ENCODE assay signal across 27 mouse cellular contexts in genomic region chr19:34845331-34845730, GRCm38 (mm10). TPM values are rescaled to one million over a fixed set of nuclear protein-coding genes. Genes with fewer than 3 reads are reported as not detected.
DNase-seq lines count a peak whose midpoint lies in the region; ATAC-seq and TF ChIP-seq lines count a peak whose summit lies in the region.
"Had no signal": no experiment of that assay in that cellular context is flagged by ENCODE, and none has a peak within 500 bp of the region (broad histone marks: within the 10 kb centered on the region; RNA-seq: fewer than 3 reads in every experiment).

No protein-coding gene starts in this region.

- no peak for TF ChIP-seq CTCF in MEL (IDR thresholded peaks at IDR 0.05 in 2 of 3, conservative IDR thresholded peaks at IDR 0.05 in 1 of 3; ENCODE audit: control insufficient read depth in 1 of 3, insufficient read depth in 1 of 3, low read depth in 2 of 3, low read length in 3 of 3, poor library complexity in 1 of 3, severe bottlenecking in 1 of 3)

- TF ChIP-seq EP300 in MEL (IDR thresholded peaks at IDR 0.05; ENCODE audit: low read depth in 1 of 2, low read length in 2 of 2): no peak

- no peak overlapping the region for H3K9ac ChIP-seq in liver, embryonic 11.5 days (ENCODE audit: low read depth, low read length)
- peak overlapping the region; percentile 54 for H3K9ac ChIP-seq in MEL (ENCODE audit: control insufficient read depth, low read depth, low read length, poor library complexity, severe bottlenecking)
- no peak overlapping the region for H3K9ac ChIP-seq in liver, embryonic 12.5 days
- H3K9ac ChIP-seq: embryonic facial prominence, embryonic 15.5 days; forebrain, embryonic 12.5 days; forebrain, postnatal 0 days; limb, embryonic 15.5 days; lung, embryonic 14.5 days; midbrain, embryonic 12.5 days; neural tube, embryonic 15.5 days had no signal

- no peak for TF ChIP-seq POLR2A in MEL (IDR thresholded peaks at IDR 0.05; ENCODE audit: control insufficient read depth in 1 of 2, insufficient read depth in 1 of 2, low read depth in 1 of 2, low read length in 2 of 2, poor library complexity in 1 of 2)

- no peak overlapping the region for H3K4me3 ChIP-seq in liver, embryonic 11.5 days (ENCODE audit: low read depth, low read length)
- H3K4me3 ChIP-seq in MEL (ENCODE audit: control insufficient read depth in 1 of 2, insufficient read depth in 1 of 2, low read depth in 2 of 2, low read length in 2 of 2): peak overlapping the region; percentile 5 to 64; a peak in 3 of 4 replicates
- H3K4me3 ChIP-seq in liver, embryonic 12.5 days: no peak overlapping the region
- H3K4me3 ChIP-seq: embryonic facial prominence, embryonic 10.5 days; embryonic facial prominence, embryonic 15.5 days; forebrain, embryonic 12.5 days; limb, embryonic 10.5 days; limb, embryonic 15.5 days; midbrain, embryonic 12.5 days; neural tube, embryonic 15.5 days had no signal

- DNase-seq in liver, embryonic 11.5 days (ENCODE audit: low spot score): no peak
- DNase-seq in liver (no peak), MEL (ENCODE audit: low read depth, low spot score) (peak; percentile 44)
- DNase-seq in naive thymus-derived CD4-positive, alpha-beta T cell, adult 2 months (ENCODE audit: low read depth): peak; percentile 8
- DNase-seq in ovary, postnatal 36 days (ENCODE audit: low spot score): no peak
- DNase-seq: adrenal gland, adult 8-10 months; cerebellum, adult 8-10 months; cerebellum, postnatal 25 days; forebrain, postnatal 0 days; gastrocnemius, postnatal 10 days; heart, postnatal 14 days; kidney, adult 8-10 months; kidney, postnatal 10 days; layer of hippocampus, adult 9-11 months; lung, embryonic 14.5 days; right cerebral cortex, postnatal 25 days; thymus, postnatal 36 days had no signal

- H3K27me3 ChIP-seq in liver, embryonic 11.5 days (replicated peaks; ENCODE audit: control insufficient read depth, insufficient read depth, low read length): no peaks in the 10 kb centered on the region
- no peaks in the 10 kb centered on the region for H3K27me3 ChIP-seq in MEL (ENCODE audit: control insufficient read depth in 1 of 2, insufficient read depth in 2 of 2, low read length in 2 of 2)
- H3K27me3 ChIP-seq in liver, embryonic 12.5 days (replicated peaks): no peaks in the 10 kb centered on the region
- H3K27me3 ChIP-seq: embryonic facial prominence, embryonic 15.5 days; forebrain, embryonic 12.5 days; limb, embryonic 15.5 days; midbrain, embryonic 12.5 days; neural tube, embryonic 15.5 days had no signal

- peaks cover 58% of the 10 kb centered on the region for H3K4me1 ChIP-seq in liver, embryonic 11.5 days (replicated peaks; ENCODE audit: control insufficient read depth, insufficient read depth, low read length)
- H3K4me1 ChIP-seq in MEL (ENCODE audit: control insufficient read depth in 1 of 2, insufficient read depth in 2 of 2, low read length in 2 of 2): peaks cover 35 to 55% of the 10 kb centered on the region in 2 experiments
- H3K4me1 ChIP-seq in liver, embryonic 12.5 days: peaks cover 79% of the 10 kb centered on the region
- H3K4me1 ChIP-seq: forebrain, embryonic 12.5 days had no signal

- peak overlapping the region; percentile 53; the same call in 1 of the 2 replicates for H3K4me2 ChIP-seq in liver, embryonic 11.5 days
- H3K4me2 ChIP-seq in liver, embryonic 12.5 days: peak overlapping the region; percentile 45
- H3K4me2 ChIP-seq: embryonic facial prominence, embryonic 15.5 days; forebrain, embryonic 12.5 days; limb, embryonic 15.5 days; lung, embryonic 14.5 days; midbrain, embryonic 12.5 days; neural tube, embryonic 15.5 days had no signal

- 0 out of 2 replicates have a peak, but pooled peaks cover under 1% of the 10 kb centered on the region for H3K36me3 ChIP-seq in liver, embryonic 11.5 days (ENCODE audit: control insufficient read depth, insufficient read depth, low read length)
- peaks cover 0 to 60% of the 10 kb centered on the region in 2 experiments; a peak in 2 of 4 replicates for H3K36me3 ChIP-seq in MEL (ENCODE audit: control insufficient read depth in 1 of 2, insufficient read depth in 2 of 2, low read length in 2 of 2)
- peaks cover 4% of the 10 kb centered on the region; the same call in 1 of the 2 replicates for H3K36me3 ChIP-seq in liver, embryonic 12.5 days

- H3K27ac ChIP-seq in liver, embryonic 11.5 days (ENCODE audit: low read depth, low read length): peak overlapping the region; percentile 66
- peak overlapping the region; percentile 96 for H3K27ac ChIP-seq in MEL (ENCODE audit: control insufficient read depth, low read depth, low read length)
- peak overlapping the region; percentile 66 for H3K27ac ChIP-seq in liver, embryonic 12.5 days
- H3K27ac ChIP-seq: embryonic facial prominence, embryonic 10.5 days; embryonic facial prominence, embryonic 15.5 days; forebrain, embryonic 12.5 days; limb, embryonic 10.5 days; limb, embryonic 15.5 days; midbrain, embryonic 12.5 days; neural tube, embryonic 15.5 days had no signal

- no peaks in the 10 kb centered on the region for H3K9me3 ChIP-seq in liver, embryonic 11.5 days (ENCODE audit: control insufficient read depth, low read length)
- no peaks in the 10 kb centered on the region for H3K9me3 ChIP-seq in MEL (replicated peaks; ENCODE audit: insufficient read depth, low read length)
- H3K9me3 ChIP-seq in liver, embryonic 12.5 days (replicated peaks): no peaks in the 10 kb centered on the region
- H3K9me3 ChIP-seq: embryonic facial prominence, embryonic 10.5 days; embryonic facial prominence, embryonic 15.5 days; forebrain, embryonic 12.5 days; limb, embryonic 10.5 days; limb, embryonic 15.5 days; midbrain, embryonic 12.5 days; neural tube, embryonic 15.5 days had no signal

- ATAC-seq in liver, embryonic 11.5 days (replicated peaks; ENCODE audit: low FRiP score): no peak
- no peak for ATAC-seq in liver, embryonic 12.5 days
- ATAC-seq in CD4-positive, CD25-positive, alpha-beta regulatory T cell, adult 4 months: no peak
- ATAC-seq: forebrain, postnatal 0 days; hindbrain, embryonic 16.5 days had no signal

- no peak for TF ChIP-seq RAD21 in MEL (IDR thresholded peaks at IDR 0.05; ENCODE audit: low read depth, low read length)

- peaks cover 7% of the 10 kb centered on the region for H3K79me2 ChIP-seq in MEL (ENCODE audit: control insufficient read depth, insufficient read depth, low read length, poor library complexity)

- WGBS in liver, embryonic 11.5 days: 71% methylated on average over 8 of the region's 8 CpGs
- 55% methylated on average over 7 of the region's 8 CpGs for WGBS in liver, embryonic 12.5 days (ENCODE audit: insufficient replicate concordance)

TF ChIP-seq in MEL, 35 proteins besides CTCF, POLR2A, EP300 and RAD21:
- TF ChIP-seq POLR2AphosphoS2 (IDR thresholded peaks at IDR 0.05; ENCODE audit: low read length): no peak
- TF ChIP-seq MAFK (IDR thresholded peaks at IDR 0.05; ENCODE audit: borderline replicate concordance, low read depth, low read length): no peak
- no peak for TF ChIP-seq GATA1 (IDR thresholded peaks at IDR 0.05; ENCODE audit: low read depth, low read length)
- no peak for TF ChIP-seq POLR2AphosphoS5 (IDR thresholded peaks at IDR 0.05; ENCODE audit: borderline replicate concordance, low read depth, low read length)
- no peak for TF ChIP-seq ZC3H11A (IDR thresholded peaks at IDR 0.05; ENCODE audit: low read depth, low read length)
- TF ChIP-seq MEF2A (IDR thresholded peaks at IDR 0.05; ENCODE audit: extremely low read depth, insufficient replicate concordance, low read depth, low read length, poor library complexity, severe bottlenecking): no peak
- no peak for TF ChIP-seq CHD1 (IDR thresholded peaks at IDR 0.05; ENCODE audit: low read depth, low read length)

RNA-seq across cellular contexts. Expression of gene Pank1, which starts 33.9 kb away (rescaled TPM):
- polyA plus RNA-seq in liver, embryonic 11.5 days (2014; fragmentation: Nextera tagmentation; extraction: Ambion mirVana): 7.8 and 8.7 TPM in 2 replicates
- total RNA-seq in MEL (2012; rRNA removed): 6.3 and 7.2 TPM in 2 replicates
- polyA plus RNA-seq in MEL (2012; ENCODE audit: insufficient read depth in 1 of 2, insufficient read length in 2 of 2, low read depth in 1 of 2, low replicate concordance in 2 of 2, missing spikeins in 1 of 2): 1 to 10 TPM in 1 of 2 experiments, not detected in 1; 7.6 TPM
- polyA plus RNA-seq in liver, embryonic 12.5 days (2016; fragmentation: Nextera tagmentation; extraction: Ambion mirVana): 6.5 and 6.7 TPM in 2 replicates
- polyA plus RNA-seq in CD4-positive, CD25-positive, alpha-beta regulatory T cell, adult 4 months (2017; shearing (Covaris generic)): under 1 TPM; 0.42 to 0.57 TPM

Comparison
In these comparisons a context has a peak if more than half of its experiments do, and no peak if none do; other contexts are left out.
1. DNase-seq: peak in MEL (single experiment) and naive thymus-derived CD4-positive, alpha-beta T cell, adult 2 months (single experiment); none in liver, embryonic 11.5 days (single experiment), liver (single experiment) and ovary, postnatal 36 days (single experiment).
2. H3K4me3 ChIP-seq: peak in MEL (2 of 2); none in liver, embryonic 11.5 days (single experiment) and liver, embryonic 12.5 days (single experiment).
3. Peak in every context shown above with its lines, with median percentiles within 50 percentile points of each other: H3K27ac ChIP-seq.